Mouse (Mus musculus) c-Kit-negative CD71-positive TER-119-positive erythroid progenitor cells, embryonic 14.5 days (primary cell): ENCODE data around the gene Defb45.

Experiments
- DNase-seq: peaks from one replicate; pipeline ENCODE4 v3.0.0-alpha.2; 2013; ENCODE audit warnings: low read depth, low spot score

Defb45 gene

DNA sequence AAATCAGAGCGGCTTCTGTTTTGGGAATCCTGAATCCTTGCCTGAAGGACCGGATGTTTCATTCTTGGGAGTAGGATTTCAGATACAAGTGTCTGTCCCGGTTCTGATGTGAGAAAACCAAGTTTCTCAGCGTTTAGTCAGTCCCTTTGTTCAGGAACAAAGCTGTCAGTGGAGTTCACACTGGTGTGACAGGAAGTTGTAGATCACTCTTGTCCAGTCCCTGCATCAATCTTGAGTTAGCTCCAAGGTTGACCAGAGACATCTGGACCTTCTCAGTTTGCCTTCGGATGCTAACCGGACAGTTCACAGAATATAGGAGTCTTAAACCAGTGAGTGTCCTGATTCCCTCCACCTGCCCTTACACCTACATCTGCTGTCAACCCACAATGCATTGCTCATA, 8.5 kb upstream of the Defb45 start:
- DNase-seq, result no peak

DNA sequence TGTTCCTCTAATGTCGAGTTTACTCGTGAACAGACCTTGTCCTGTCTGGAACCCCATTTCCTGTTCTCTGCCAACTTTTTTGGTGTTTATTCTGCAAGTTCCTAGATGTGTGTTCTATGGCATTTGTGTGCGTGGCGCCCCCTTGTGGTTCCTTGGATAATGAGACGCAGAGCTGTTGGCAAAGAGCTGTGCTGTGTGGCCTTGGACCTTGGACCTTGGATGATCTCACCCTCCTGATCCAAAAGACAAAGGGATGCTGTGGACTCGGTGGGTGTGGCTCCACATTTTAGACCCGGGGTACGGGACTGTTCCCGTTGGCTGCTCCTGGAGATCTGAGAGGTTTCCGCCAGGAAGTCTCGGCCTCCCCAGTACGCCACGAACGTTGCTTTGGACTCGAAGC, 4.9 kb upstream of the Defb45 start, which contains the start of gene Defb36:
Gene Defb36 (plus strand): TSS at position 271 of the 400 bp plus-strand sequence.
- no peak for DNase-seq

DNA sequence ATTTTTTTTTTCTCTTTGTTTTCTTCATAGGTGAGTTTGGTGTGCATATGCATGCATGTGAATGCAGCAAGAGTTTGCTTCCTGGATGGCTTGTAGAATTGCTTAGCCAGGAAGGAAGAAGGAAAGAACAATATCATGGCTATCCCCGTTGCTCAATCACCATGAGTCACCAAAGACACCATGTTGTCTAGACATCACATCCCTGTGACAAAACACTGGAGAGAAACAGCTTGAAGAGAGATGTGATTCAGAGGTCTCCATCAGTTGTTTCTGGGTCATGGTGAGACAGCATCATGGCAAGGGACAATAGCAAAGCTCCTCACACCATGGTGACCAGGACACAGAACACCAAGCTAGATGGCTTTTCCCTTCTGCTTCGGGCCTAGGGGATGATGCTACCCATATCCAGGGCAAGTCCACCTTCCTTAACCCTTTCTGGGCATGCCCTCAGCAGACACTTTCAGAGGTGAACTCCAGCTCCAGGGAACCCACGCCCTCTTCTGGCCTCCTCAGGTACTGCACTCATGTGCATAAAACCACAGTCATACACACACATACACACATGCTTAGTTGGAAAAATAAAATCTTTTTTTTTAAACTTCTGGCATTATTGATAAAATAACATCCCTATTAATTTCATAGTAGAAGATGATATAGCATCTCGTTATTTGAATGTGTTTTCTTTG, 2.2 kb upstream of the Defb45 start:
- no peak for DNase-seq

DNA sequence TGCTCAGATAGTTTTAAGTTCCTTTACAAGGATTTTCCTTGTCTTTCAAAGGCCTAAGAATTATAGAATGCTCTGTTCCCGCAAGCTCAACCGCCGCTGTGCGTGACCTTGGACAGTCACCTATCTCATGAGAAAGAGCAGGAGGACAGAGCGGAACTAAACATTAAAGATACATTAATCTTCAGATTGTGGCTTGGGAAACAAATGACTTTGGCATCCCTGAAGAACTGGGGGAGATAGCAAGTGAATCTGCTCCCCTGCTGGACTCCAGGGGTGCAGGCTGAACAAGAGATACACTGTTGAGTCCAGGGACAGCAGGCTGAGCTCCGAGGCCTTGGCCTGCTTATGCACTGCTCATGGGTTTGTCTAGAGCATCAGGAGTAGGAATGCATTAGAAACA, 877 bp upstream of the Defb45 start:
- DNase-seq, result no peak

DNA sequence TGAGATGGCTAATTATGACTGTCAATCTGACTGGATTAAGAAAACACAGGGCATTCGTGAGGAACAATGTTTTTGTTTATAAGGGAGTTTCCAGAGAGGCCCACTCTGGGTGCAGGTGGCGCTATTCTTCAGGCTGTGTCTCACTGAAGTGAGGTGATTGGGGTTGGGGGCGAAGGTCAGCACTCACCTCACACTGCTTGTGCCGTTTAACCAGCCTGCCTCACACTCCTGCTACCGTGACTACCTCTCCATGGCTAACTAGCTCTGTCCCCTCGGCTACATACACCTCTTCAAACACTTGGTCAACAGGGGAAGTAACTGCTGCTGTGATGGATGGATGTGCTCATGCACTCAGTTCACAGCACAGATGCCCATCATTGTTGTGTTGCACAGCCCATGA, 10.2 kb downstream of the Defb45 start:
- DNase-seq, result no peak

DNA sequence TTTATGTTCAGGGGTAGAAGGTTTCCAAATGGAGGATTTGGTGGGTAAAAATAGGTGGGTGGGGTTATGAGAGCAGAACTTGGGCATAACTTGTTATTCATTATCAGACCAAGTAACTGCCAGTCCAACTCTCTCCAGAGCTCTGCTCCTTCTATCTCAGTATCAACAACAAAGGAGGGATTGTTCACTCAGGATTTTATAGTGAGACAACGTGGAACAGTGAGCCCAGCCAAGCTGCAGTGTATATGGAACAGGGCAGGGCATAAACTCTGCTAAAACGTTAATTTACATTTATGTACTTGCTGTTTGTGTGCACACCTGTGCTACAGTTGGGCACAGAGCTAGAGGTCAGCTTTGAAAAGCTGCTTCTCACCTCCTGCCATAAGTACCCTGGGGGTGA, 10.7 kb downstream of the Defb45 start:
- DNase-seq, result no peak

DNA sequence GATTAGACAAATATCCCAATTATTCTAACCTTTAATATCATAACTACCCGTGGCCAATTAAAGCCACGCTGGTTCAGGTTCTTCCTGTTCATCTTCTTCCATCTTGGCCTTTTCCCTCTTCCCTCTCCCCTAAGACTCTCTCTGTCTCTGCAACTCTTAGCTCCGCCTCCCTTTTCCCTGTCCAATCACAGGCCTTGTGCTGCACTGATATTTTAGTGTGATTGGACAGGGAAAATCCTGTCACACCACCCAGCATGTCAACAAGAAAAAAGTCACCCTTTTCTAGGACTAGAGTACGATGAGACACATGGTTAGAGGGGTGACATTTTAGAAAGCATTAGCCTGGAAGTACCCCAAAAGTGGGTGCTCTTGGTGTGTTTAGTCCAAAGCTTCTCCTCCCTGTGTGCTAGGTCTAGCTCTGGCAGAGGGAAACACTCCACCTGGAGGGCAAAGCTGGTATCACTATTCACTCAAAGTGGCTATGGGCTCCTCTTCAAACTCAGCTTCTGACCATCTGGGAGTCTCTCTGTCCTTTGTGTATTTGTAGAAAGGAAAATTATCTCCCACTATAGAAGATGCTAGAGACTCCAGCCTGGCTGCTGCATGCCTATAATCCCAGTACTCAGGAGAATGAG, 12.2 kb downstream of the Defb45 start:
- no peak for DNase-seq

DNA sequence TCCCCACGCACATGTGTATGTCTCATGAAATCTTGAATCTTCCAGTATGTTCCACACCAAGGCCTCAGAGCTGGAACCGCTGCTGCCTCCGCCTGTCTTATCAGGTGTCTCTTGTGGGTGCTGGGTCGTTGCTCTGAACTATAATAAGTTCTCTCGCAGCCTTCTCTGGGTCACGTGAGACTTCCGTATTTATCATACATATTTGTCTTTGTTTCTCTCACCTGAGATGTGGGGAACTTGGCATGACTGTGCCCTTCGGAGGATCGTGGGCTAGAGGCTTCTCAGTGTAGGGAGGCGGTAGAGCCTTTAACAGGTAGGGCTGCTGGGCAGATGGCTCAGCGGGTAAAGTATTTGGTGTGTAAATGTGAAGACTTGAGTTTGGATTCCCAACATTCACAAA, 18.6 kb downstream of the Defb45 start:
- DNase-seq, result no peak

DNA sequence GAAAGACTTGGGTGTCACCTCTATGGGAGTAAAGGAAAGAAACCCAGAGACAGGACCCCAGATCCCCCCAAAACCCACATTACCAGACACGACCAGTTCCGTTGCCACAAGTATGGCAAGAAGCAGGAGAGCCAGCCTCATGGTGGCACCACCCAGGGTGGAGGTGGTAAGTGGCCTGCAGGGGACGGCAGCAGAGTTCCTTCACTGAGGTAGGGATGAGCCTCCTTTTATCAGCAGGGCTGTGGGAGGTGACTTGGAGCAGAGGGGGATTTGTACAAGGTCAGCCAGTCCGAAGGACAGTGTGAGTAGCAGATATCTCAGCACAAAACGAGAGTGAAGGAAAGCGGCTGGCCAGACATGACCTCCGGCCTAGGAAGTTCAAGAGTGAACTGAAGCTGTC, 19.1 kb downstream of the Defb45 start, which contains the start of gene Defb19:
Gene Defb19 (minus strand): TSS at position 206 of the 400 bp plus-strand sequence.
- DNase-seq, result no peak

DNA sequence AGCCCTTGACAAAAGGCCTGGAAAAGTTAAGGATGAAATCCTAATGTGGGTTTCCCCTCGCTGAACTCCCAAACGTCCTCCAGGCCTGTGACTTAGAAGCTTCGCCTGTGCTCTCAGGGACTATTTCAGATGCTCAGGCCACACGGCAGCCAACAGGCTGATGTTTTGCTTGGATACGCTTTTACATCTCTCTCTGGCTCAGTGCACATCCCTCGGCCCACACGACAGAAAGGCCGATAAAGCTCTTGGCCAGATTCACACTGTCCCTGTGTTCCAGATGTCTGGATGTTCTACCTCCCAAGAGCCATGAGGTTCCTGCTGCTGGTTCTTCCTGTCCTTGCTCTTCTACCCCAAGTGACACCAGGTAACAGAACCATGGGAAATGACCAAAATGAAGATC, 25.7 kb downstream of the Defb45 start:
- no peak for DNase-seq

DNA sequence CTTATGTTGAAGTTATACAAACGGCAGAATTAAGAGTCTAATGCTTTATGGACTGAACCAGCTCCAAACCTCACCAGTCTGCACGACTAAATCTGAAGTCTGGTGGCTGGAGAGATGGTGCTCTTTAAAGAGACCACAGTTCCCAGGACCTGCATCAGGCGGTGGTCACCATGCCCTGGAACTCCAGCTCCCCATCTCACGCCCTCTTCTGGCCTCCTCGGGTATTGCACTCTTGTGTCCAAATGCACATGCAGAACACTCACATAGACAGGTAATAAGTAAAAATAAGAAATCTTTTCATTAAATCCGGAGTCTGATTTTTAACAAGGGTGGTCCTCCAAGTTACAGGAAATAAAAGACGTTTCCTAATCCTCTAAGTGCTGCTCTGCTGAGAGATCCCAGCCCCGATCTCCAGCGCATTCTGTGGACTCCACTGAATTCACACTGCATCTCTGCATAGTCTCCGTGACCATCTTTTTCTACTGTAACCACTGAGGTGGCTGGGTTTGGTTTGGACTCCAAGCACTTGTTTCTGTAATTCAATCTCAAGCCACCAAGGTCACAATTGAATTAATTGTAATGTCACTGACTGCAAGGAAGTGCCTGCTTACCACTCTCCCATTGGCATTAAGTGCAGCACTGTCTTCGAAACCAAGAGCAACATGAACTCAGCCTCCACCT, 26.9 kb downstream of the Defb45 start, which contains the start of gene Defb21:
Gene Defb21 (plus strand): TSS at position 631 of the 681 bp plus-strand sequence.
- DNase-seq, result peak; percentile 9

DNA sequence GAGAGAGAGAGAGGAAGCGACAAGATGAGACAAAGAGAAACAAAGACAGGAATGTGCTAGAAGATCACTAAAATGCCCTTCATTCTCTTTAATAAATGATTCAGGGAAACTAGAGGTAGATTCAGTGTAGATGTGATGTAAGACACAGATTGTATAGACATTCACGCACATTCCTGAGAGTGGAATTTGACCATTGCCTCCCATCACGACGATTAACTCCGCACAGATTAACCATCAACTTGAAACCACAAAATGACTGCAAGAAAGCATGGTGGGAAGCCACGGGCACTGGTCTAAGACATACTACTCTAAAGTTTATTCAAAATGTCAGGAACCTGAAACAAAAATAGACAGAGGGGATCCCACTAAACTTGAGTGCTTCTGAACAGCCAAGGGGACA, 28.9 kb downstream of the Defb45 start:
- no peak for DNase-seq

DNA sequence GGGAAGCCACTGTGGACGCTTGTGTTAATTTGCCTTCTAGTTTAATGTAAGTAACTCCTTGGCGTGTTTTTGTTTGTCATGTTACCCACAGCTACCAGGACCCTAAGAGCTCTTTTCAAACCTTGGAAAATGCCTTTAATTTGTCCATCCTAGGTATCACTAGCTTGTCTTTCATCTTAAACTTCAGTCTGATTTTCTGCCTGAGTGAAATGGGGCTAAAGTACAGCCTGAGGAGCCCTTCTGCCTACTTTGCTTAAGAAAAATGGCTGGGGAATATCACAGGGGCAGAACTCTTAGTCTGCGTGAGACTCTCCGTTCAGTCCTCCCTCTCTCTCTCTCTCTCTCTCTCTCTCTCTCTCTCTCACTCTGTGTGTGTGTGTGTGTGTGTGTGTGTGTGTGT, 29.3 kb downstream of the Defb45 start:
- DNase-seq, result no peak

DNA sequence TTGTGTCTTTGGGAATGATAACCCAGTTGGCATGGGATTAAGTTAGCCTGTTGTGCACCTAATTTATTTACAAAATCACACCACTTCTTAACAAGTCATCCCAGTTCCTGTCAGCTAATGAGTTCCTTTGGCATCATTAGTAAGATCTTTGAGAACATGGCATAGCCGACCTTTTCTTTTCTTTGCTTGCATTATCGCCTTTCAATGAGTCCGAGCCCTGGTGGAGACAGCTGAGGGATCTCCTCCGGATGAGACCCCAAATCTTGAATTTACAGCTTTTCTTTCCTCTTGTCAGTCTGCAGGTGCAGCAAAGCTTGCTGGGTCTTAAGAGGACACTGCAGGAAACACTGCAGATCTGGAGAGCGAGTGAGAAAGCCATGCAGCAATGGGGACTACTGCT, 30.2 kb downstream of the Defb45 start, which contains the start of gene Gm17416:
Gene Gm17416 (plus strand): TSS at position 301 of the 400 bp plus-strand sequence.
- DNase-seq, result no peak

DNA sequence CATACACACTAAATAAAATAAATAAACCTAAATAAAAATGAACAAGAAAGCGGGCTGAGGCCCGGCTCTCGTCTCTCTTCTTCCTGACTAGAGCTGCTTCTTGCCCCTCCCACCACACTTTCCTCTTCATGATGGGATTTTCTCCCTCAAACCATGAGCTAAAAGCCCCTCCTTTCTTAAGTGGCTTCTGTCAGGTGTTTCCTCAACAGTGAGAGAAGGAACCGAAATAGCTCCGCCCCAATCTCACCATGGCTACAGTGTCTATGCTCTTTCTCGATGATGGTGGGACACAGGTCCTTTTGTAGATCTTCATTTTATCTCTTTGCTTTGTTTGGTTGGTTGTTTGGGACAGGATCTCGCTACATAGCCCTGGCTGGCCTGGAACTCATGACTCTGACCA, 42.5 kb downstream of the Defb45 start:
- DNase-seq, result no peak

DNA sequence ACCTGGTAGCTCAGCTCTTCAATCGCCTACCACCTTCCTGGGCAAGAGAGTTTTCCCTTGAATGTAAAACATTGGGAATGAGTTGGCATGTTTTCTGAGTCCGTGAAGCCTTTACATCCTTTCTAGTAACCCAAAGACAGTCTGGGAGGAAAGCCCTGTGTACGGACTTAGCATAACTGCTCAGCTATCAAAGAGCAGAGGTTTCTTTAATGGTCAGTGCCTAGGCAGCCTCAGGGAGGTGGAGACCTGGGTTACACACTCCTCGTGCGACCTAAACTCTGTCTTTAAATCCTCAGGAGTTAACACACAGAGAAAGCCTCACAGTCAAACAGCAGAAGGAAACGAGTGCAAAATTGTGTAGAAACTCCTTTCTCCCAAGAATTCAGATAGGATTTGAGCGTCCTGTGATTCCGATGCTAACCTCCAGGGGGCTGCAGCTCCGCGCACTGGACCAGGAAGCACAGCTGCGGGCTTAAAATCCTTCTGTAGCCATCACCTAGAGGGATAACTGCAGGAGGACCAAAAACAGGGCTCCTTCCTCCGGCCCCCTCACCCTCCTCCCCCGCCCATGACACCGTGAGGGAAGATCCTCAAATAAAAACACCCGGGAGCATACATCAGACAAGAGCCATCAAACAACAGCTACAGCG, 45.3 kb downstream of the Defb45 start:
- DNase-seq, result no peak

DNA sequence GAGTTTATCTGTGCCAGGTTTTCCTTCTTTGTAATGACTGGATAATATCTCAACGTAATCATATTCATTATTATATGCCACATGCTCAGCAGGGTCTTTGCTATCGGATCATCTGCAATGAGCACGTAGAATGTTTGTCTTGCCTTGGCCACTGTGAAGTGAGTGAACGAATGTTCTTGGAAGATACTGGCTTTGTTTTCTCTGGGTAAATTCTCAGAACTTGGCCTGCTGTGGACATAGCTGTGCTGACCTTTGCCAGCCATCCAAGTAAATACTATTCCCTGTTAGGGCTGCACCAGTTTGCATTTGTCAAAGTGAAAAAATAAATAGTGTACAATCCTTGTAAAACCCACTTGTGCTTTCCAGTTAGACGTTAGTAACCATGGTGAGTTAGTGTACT, 51.1 kb downstream of the Defb45 start:
- DNase-seq, result no peak

DNA sequence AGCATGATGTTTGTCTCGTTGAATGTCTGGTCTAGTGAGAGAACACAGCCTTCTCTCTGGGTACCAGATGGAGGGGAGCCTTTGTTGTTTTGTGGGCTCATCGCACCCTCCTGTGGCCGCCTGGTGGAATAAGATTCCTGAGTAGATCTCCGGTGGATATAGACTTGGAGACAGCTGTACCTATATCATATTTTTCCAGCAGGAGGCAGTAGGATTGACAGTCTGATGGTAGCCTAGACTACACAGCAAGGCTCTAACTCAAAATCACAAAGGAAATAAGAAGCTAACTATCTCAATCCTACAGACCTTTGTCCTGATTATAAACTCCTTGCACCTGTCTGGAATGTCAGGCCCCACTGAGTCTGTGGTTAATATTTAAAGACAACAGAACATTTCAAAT, 54.5 kb downstream of the Defb45 start:
- no peak for DNase-seq

DNA sequence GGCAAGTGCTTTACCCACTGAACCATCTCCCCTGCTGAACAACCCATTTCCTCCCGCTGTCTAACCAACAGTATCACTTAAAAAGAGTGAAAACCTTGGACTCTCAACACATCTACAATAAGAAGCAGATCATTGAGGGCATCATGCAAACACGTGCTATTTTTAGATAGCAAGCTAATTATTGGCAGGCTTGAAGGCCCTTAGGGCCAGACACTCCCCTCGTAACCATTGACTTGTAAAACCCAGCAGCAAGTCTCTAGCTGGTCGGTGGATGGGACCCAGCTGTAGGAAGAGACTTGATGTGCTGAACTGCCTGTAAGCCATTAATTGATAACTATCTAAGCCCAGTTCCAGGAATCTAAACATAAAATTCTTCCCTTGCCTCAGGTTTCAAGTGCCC, 55.7 kb downstream of the Defb45 start:
- DNase-seq, result no peak
